Mouse (Mus musculus) ES-E14 (cell line): ENCODE measurements around the gene Capg.

Source experiments
- CHD2 ChIP-seq: IDR thresholded peaks from 2 replicates; pipeline ENCODE4 v1.6.1; 2014; ENCODE audit warnings: mild to moderate bottlenecking, low read depth, low read length, inconsistent platforms
- HCFC1 ChIP-seq: IDR thresholded peaks from 2 replicates; pipeline ENCODE4 v1.6.1; 2012; ENCODE audit warnings: low read length, inconsistent platforms, borderline replicate concordance; ENCODE audit not compliant: insufficient read depth
- MAFK ChIP-seq: IDR thresholded peaks from 2 replicates; pipeline ENCODE4 v1.6.1; 2014; ENCODE audit warnings: mild to moderate bottlenecking, low read depth, low read length, inconsistent platforms; ENCODE audit not compliant: insufficient read depth

- no peak for TF ChIP-seq MAFK
- peak; percentile 39; the same call in 1 of the 2 replicates for TF ChIP-seq HCFC1
- TF ChIP-seq CHD2, result no peak
Measured at GRCm38 (mm10) chr6:72566044-72566443, 21.9 kb downstream of the Capg start.
